Mouse (Mus musculus) liver, postnatal 0 days (tissue): ENCODE results near the gene Gm21761.
"Not testable (repeated sequence)": the region's sequence is repeated elsewhere in the genome, so short reads cannot be mapped to it uniquely, and the experiment has no call there.

Source experiments
- CTCF ChIP-seq: sonication (generic); IDR thresholded peaks from 2 replicates; pipeline ENCODE4 v1.5.1; 2016; ENCODE audit warnings: antibody characterized with exemption, low read depth
- EP300 ChIP-seq: IDR thresholded peaks from 2 replicates; pipeline ENCODE4 v1.6.1; 2016; ENCODE audit warnings: antibody characterized with exemption, low read depth, mild to moderate bottlenecking

GRCm38 (mm10) chr13:119916449-119916848 is 12.6 kb downstream of the Gm21761 start:
- TF ChIP-seq EP300, CTCF: not testable (repeated sequence)
